Mouse (Mus musculus) heart, postnatal 0 days (tissue): ENCODE results near the gene Cetn3. TPM values are rescaled to one million over a fixed set of nuclear protein-coding genes. Genes with fewer than 3 reads are reported as not detected.
A peak's percentile ranks its signal among the peaks of the same experiment; 100 is the strongest.

Experiments used
- ATAC-seq: fragments of 200-750 bp; cut with Nextera tagmentation; 2 replicates; pipeline ENCODE4 v1.8.0; 2017; ENCODE audit warnings: low read depth, moderate number of reproducible peaks, moderate library complexity; ENCODE audit not compliant: insufficient read depth
- DNase-seq: peaks from one replicate; pipeline ENCODE4 v3.0.0-alpha.2; 2016; ENCODE audit warnings: low spot score
- H3K27ac ChIP-seq: fragments of 300-500 bp; sonication (generic); 2 replicates; pipeline ENCODE4 v1.5.1; 2014; ENCODE audit warnings: low read depth, mild to moderate bottlenecking
- H3K27me3 ChIP-seq: fragments of 300-500 bp; sonication (generic); 2 replicates; pipeline ENCODE4 v1.6.1; 2014; ENCODE audit warnings: low read length, mixed read lengths; ENCODE audit not compliant: control insufficient read depth, insufficient read depth
- H3K36me3 ChIP-seq: fragments of 300-500 bp; sonication (generic); replicated peaks from 2 replicates; pipeline ENCODE4 v1.6.1; 2014; ENCODE audit warnings: low read length, mixed read lengths; ENCODE audit not compliant: control insufficient read depth, insufficient read depth
- H3K4me1 ChIP-seq: fragments of 300-500 bp; sonication (generic); 2 replicates; pipeline ENCODE4 v1.6.1; 2014; ENCODE audit warnings: antibody characterized with exemption; ENCODE audit not compliant: control insufficient read depth, insufficient read depth
- H3K4me2 ChIP-seq: fragments of 300-500 bp; sonication (generic); 2 replicates; pipeline ENCODE4 v1.6.1; 2014; ENCODE audit warnings: low read depth, mild to moderate bottlenecking, low read length, moderate library complexity
- H3K4me3 ChIP-seq: fragments of 300-500 bp; sonication (generic); 2 replicates; pipeline ENCODE4 v1.5.1; 2014; ENCODE audit warnings: low read depth, low read length
- H3K9ac ChIP-seq: fragments of 300-500 bp; sonication (generic); replicated peaks from 2 replicates; pipeline ENCODE4 v1.6.1; 2014; ENCODE audit warnings: low read depth, low read length, mixed read lengths
- H3K9me3 ChIP-seq: fragments of 300-500 bp; sonication (generic); replicated peaks from 2 replicates; pipeline ENCODE4 v1.6.1; 2016; ENCODE audit warnings: low read length; ENCODE audit not compliant: control insufficient read depth
- CTCF ChIP-seq: IDR thresholded peaks from 2 replicates; pipeline ENCODE4 v1.5.1; 2016; ENCODE audit warnings: antibody characterized with exemption, control low read depth, low read depth
- EP300 ChIP-seq: IDR thresholded peaks from 2 replicates; pipeline ENCODE4 v1.6.1; 2016; ENCODE audit warnings: antibody characterized with exemption, low read depth
- WGBS: fragments of 180-500 bp; shearing (Covaris S2); extraction: QIAGEN DNeasy Blood & Tissue Kit; methylation state at CpG from one replicate; pipeline ENCODE4 v1.1.7; 2014; 5-methylcytosine and 5-hydroxymethylcytosine counted together
- polyA plus RNA-seq: library from polyadenylated mRNA; unstranded; fragments of >200 nt; fragmentation: Nextera tagmentation; extraction: Ambion mirVana; gene quantifications from 2 replicates; pipeline ENCODE4 v1.2.1, GENCODE M21; 2015
- total RNA-seq: library from RNA; depleted of rRNA; stranded (reverse); fragments of >200 nt; gene quantifications from 2 replicates; pipeline ENCODE4 v1.2.3, GENCODE M21; 2014; ENCODE audit warnings: low replicate concordance; rRNA removed

The Cetn3 gene
- total RNA-seq (39.5 and 99.7 TPM in 2 replicates), polyA plus RNA-seq (197 and 208 TPM in 2 replicates)

- Histone ChIP-seq H3K9me3 (0 out of 2 replicates have a peak, but pooled peaks cover 3% of the 10 kb centered on the region), H3K27me3 (no peaks in the 10 kb centered on the region), H3K4me1 (0 out of 2 replicates have a peak, but pooled peaks cover 6% of the 10 kb centered on the region), H3K4me3 (peak within 1 kb of the TSS; percentile 66), H3K36me3 (peaks cover 17% of the 10 kb centered on the region), H3K9ac (peak within 1 kb of the TSS; percentile 82), H3K27ac (peak within 1 kb of the TSS; percentile 98), H3K4me2 (peak within 1 kb of the TSS; percentile 56)
- under 1% methylated on average over 29 of the region's 29 CpGs for WGBS
- DNase-seq (peak; percentile 95), ATAC-seq (peak; percentile 87)
- no peak for TF ChIP-seq CTCF
- TF ChIP-seq EP300 = no peak; the same call in 1 of the 2 replicates
Measured at GRCm38 (mm10) chr13:81782971-81783404, at the start of gene Cetn3. TSS of gene Cetn3 (plus strand) at chr13:81783077.

- H3K4me3 ChIP-seq = no peak overlapping the region
- no peak overlapping the region for H3K27ac ChIP-seq
- H3K36me3 ChIP-seq = no peaks in the 10 kb centered on the region
- TF ChIP-seq EP300 (no peak), CTCF (no peak)
- 0 out of 2 replicates have a peak, but pooled peaks cover 2% of the 10 kb centered on the region for H3K4me1 ChIP-seq
- H3K9me3 ChIP-seq = no peaks in the 10 kb centered on the region
- no peak overlapping the region for H3K4me2 ChIP-seq
- 84% methylated on average over 5 of the region's 5 CpGs for WGBS
- ATAC-seq = no peak
- no peak for DNase-seq
- H3K27me3 ChIP-seq = no peaks in the 10 kb centered on the region
- H3K9ac ChIP-seq = no peak overlapping the region
Measured at GRCm38 (mm10) chr13:81736606-81737005, 46.3 kb upstream of the Cetn3 start.

GRCm38 (mm10) chr13:81740898-81741297 lies 42.0 kb upstream of the Cetn3 start:
- H3K27ac ChIP-seq = no peak overlapping the region
- no peaks in the 10 kb centered on the region for H3K27me3 ChIP-seq
- no peak overlapping the region for H3K4me2 ChIP-seq
- WGBS = 39% methylated on average over 3 of the region's 3 CpGs
- DNase-seq = no peak
- ATAC-seq = no peak
- no peaks in the 10 kb centered on the region for H3K9me3 ChIP-seq
- H3K4me1 ChIP-seq = 0 out of 2 replicates have a peak, but pooled peaks cover 2% of the 10 kb centered on the region
- no peaks in the 10 kb centered on the region for H3K36me3 ChIP-seq
- TF ChIP-seq EP300 = no peak
- no peak for TF ChIP-seq CTCF
- H3K9ac ChIP-seq = no peak overlapping the region
- no peak overlapping the region for H3K4me3 ChIP-seq

GRCm38 (mm10) chr13:81743391-81744091 lies 39.3 kb upstream of the Cetn3 start:
- 47% methylated on average over 10 of the region's 10 CpGs for WGBS
- no peak for DNase-seq
- no peak overlapping the region for H3K27ac ChIP-seq
- H3K27me3 ChIP-seq = no peaks in the 10 kb centered on the region
- no peak overlapping the region for H3K9ac ChIP-seq
- no peak overlapping the region for H3K4me2 ChIP-seq
- H3K4me1 ChIP-seq = 0 out of 2 replicates have a peak, but pooled peaks cover 2% of the 10 kb centered on the region
- no peak overlapping the region for H3K4me3 ChIP-seq
- ATAC-seq = no peak
- TF ChIP-seq CTCF (no peak), EP300 (no peak)
- H3K36me3 ChIP-seq = no peaks in the 10 kb centered on the region
- H3K9me3 ChIP-seq = no peaks in the 10 kb centered on the region

GRCm38 (mm10) chr13:81744092-81744396 lies 38.8 kb upstream of the Cetn3 start:
- no peak overlapping the region for H3K27ac ChIP-seq
- no peaks in the 10 kb centered on the region for H3K27me3 ChIP-seq
- WGBS = 49% methylated on average over 2 of the region's 2 CpGs
- H3K9me3 ChIP-seq = no peaks in the 10 kb centered on the region
- DNase-seq (no peak), ATAC-seq (no peak)
- TF ChIP-seq CTCF = no peak
- no peak for TF ChIP-seq EP300
- H3K4me2 ChIP-seq = no peak overlapping the region
- H3K36me3 ChIP-seq = no peaks in the 10 kb centered on the region
- no peak overlapping the region for H3K9ac ChIP-seq
- no peak overlapping the region for H3K4me3 ChIP-seq
- H3K4me1 ChIP-seq = 0 out of 2 replicates have a peak, but pooled peaks cover 2% of the 10 kb centered on the region
